Mouse (Mus musculus): ENCODE results near the gene Padi6.

The Padi6 gene

DNA sequence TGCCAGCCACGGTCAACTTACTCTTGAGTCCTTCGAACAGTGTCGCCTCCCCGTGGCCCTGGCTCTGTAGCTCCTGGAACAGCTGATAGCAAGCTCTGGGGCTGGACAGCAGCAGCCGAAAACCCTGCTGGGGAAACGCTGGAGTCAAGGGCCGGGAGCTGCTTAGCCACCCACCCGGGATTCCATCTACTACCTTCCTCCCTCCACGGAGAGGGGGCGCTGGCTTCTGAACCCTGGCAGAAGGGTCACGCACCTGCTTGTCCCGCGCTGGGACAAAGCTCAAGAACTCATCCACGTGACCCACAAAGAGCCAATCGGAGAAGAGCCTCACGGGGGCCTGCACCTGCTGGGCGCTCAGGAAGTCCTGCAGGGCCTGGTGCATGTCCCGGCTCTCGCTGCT is 7.9 kb upstream of the Padi6 start:
- no peak for DNase-seq (ENCODE audit: low read depth)

DNA sequence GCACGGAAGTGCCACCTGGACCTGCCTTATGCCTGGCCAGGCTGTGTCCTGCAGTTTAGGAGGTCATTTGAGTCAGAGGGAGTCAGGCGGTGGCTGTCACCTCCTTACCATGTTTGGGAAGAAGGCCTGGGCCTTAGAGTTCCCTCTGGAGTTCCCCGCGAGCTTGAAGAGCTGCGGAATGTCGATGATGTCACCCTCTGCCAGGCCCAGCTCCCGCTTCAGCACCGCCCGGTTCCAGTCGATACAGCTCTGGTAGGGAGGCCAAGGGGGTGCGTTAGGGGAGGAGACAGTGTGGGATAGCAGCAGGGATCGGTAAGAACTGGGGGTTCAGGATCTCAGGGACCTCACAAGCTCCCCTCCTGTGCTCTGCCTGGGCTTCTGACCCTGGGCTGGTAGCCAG is 5.5 kb upstream of the Padi6 start:
- no peak for DNase-seq (ENCODE audit: low read depth)

DNA sequence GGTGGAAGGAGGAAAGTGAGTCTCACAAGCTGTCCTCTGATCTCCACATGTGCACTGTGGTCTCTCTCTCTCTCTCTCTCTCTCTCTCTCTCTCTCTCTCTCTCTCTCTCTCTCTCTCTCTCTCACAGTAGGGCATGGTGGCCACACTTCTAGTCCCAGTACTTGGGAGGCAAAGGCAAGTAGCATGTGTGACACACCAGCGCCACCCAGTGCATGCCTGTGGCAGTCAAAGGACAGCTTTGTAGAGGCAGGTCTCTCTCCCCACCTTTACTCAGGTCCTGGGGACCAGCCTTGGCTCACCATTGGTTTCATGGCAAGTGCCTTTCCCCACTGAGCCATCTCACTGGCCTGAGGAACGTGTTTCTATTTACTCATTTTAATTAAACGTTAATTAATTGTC is 2.2 kb upstream of the Padi6 start:
- DNase-seq (ENCODE audit: low read depth) = peak; percentile 63

DNA sequence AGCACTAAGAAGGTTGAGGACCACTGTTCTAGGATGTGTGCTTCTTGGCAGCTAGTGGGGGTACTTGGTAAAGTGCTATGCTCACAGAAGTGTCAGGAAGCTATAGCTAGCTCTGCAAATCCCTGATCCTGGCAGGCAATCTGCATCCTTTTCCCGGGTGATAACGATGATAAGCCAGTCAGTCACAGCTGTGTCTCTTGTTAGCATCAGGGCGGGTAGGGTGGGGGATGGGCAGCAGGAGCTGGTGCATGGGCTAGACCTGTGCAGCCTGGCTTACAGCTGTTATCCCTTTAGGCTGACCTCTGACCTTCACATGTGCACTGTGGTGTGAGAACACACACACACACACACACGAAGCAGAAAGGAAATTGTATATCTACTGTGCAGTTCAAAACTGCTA is 643 bp upstream of the Padi6 start:
- no peak for DNase-seq (ENCODE audit: low read depth)

DNA sequence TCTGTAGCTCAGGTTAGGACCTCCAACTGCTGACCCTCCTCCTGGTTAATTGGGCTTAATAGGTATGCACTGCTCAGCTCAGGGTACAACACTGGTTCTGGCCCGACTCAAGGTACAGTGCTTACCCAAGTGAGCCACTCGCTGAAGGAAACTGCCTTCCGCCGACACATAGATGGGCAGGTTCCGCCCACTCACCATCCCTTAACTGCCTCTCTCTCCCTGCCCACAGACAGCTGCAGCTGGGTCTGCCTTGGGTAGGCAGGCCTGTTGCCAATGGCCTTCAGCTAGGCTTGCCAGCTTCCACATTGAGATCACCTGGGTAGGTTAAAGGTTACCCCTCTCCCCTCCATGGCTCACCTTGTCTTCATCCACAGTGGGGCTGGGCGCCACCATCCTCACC is 1.0 kb downstream of the Padi6 start:
- no peak for DNase-seq (ENCODE audit: low read depth)

DNA sequence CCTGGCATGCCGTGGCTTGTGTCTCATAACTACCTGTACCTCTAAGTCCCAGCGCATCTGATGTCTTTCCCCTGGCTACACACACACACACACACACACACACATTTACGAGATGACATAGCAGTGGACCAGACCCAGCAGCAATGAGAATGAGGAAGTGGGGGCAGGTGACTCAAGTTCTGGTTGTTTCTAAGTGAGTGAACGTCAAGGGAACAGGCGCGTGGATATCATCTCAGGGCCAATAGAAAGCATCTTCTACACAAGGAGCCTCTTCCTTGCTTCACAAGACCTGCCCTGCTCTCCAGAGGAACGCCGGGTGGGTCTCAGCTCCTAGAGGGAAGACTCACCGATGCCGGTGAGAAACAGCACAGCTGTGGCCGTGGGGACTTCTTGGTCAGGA is 1.8 kb downstream of the Padi6 start:
- no peak for DNase-seq (ENCODE audit: low read depth)

DNA sequence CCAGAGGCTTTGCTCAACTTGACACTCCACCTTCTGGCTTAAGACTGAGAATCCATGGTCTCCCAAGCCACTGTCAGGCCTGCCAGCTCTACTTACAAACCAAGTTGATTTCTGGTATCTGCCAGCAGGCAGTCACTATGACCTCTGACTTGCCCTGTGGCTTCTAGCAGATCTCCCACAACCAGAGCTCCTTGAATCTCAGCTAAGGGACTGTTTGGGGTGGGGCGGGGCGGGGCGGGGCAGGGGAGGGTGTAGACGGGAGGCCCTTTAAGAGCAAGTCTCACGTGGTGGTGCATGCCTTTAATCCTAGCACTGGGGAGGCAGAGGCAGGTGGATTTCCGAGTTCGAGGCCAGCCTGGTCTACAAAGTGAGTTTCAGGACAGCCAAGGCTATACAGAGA is 9.6 kb downstream of the Padi6 start:
- DNase-seq (ENCODE audit: low read depth) = peak; percentile 54

DNA sequence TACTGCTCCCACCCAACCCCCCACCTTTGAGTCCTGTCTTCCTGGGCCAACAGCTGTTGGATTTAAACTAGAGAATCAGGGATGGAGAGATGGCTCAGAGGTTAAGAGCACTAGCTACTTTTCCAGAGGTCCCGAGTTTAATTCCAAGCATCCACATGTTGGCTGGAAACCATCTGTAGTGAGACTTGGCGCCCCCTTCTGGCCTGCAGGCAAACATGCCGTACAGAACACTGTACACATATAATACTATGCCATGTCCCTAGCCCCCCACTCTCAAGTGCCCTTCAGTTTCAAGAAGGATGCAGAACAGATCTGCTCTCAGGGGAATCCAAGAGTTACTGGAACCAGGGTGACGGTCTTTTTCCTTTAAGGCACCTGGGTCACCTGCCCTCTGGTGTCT is 10.8 kb downstream of the Padi6 start:
- DNase-seq (ENCODE audit: low read depth) = no peak

DNA sequence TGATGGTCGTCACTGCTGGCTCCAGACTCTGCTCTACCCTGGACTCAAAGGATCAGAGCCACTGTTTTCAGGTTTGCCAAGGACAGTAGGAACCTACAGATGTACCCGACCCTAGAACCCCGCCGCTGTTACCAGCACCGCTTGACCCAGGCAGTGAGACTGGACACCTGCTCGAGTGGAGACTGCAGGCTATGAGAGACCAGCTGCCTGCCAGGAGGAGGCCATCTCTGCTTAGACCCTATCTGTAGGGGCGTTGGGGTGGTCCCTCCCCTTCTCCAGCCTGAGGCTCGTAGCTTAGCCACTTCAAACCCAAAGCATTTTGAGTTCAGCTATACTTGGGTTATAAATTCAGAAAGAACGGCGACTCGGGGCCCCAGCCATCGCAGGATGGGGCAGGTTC is 15.5 kb downstream of the Padi6 start:
- DNase-seq (ENCODE audit: low read depth) = no peak

DNA sequence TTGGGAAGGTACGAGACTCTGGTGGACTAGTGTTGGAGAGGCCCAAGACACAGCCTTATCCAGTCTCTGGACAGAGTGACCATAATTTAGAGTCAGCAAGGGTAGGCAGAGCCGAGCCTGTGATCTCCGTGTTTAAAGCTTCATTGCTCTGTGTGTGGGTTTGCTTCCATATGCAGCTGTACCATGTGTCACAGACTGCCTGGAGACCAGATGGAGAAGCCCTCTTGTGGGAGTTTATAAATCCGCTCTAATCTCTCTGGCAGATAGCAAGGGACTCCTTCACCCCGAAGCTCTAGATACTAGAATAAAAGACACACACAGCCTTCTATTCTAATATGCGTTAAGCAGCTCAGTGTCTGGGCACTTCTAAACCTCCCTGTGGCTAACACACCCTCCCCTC is 17.7 kb downstream of the Padi6 start:
- DNase-seq (ENCODE audit: low read depth) = no peak

DNA sequence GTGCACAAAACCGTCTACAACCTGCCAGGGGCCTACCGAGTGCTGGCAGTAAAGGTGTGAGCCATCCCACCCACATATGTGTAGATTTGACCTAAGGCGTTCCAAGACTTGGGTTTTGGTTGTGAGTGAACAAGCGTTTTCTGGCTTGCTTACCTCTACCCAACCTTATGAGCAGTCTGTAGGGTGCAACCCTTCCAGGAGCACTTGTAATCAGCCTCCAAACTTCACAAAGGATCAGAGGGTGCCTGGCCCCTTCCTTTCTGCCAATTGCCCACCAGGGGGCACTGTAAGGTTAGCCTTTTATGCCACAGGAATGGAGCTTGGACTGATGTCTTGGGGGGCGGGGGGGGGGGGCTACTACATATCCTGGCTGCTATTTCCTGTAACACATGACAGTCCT is 18.6 kb downstream of the Padi6 start:
- peak; percentile 48 for DNase-seq (ENCODE audit: low read depth)

DNA sequence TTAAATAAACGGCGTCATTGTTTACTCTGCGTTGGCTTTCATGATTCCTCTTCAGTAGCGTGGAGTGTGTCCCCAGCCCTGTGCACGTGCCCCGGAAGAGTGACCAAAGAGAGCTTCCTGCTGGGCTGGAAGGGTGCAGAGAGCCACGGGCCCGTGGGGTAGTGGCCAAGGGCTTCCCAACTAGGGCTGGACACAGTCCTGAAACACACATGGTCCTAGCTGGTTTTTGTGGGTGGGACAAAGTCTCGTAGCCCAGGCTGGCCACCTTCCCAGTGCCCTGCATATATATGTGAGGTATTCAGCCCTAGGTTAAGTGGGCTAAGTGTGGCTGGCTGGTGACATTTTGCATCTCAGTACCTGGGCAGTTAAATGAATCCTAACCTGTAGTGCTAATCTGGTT is 19.3 kb downstream of the Padi6 start:
- DNase-seq (ENCODE audit: low read depth) = no peak

DNA sequence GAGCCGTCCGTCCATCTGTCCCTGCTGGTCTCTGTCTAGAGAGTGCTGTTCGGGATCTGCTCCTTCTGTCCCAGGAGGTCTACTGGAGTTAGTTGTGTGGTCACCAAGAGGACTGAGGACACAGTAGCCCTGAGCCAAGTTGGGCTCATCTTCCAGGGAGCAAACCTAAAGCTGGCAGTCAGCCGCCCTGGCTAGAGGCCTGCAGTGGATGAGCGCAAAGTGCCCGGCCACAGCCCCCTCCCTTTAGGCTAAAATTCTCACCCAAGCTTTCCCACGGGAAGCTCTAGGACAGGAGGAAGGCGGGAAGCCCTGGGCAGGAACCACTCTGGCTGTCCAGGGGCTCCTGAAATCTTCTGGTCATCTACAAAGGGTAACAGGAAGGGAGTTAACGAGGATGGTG is 19.7 kb downstream of the Padi6 start:
- DNase-seq (ENCODE audit: low read depth) = no peak

DNA sequence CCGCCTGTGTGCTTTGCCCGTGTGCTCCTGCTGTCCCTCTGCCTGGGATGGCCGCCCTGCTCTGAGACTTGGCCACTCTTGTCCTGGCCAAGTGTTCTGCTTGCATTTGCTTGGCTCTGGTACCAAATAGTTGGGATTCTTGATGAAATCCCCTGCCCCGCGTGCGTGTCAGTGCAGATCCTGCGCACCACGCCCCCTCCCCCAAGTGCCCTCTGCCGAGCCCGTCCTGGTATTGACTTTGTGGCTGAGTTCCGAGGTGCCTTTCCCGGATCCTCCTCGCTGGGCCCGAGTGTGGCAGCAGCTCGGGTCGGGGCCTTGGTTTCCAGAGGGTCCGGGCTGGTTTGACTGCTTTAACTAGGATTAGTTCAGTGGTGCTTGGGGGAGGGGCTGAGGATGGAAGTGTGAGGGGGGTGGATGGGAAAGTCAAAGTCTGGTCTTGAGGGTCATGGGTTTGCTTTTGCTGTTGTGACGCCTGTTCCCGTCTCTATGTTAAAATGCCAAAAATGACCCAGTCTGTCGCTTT is 20.4 kb downstream of the Padi6 start:
- DNase-seq (ENCODE audit: low read depth) = no peak

DNA sequence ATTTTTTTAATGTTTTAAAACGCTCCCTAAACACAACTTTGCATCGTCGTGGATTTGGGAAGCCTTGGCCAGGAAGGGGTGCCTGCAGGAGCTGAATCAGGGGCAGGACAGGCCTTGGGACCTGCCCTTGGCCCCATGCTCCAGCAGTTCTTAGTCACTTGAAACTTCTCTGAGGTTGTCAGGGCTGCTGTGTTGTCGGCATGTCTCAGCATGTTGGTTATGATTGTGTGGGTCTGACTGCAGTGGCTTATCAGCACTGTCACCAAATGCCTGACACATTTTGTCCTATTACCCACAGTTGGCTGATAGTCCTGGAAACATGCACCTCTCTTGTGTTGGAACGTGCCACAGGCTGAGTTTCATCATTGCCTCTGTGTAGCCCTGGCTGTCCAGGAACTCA is 22.4 kb downstream of the Padi6 start:
- no peak for DNase-seq (ENCODE audit: low read depth)

DNA sequence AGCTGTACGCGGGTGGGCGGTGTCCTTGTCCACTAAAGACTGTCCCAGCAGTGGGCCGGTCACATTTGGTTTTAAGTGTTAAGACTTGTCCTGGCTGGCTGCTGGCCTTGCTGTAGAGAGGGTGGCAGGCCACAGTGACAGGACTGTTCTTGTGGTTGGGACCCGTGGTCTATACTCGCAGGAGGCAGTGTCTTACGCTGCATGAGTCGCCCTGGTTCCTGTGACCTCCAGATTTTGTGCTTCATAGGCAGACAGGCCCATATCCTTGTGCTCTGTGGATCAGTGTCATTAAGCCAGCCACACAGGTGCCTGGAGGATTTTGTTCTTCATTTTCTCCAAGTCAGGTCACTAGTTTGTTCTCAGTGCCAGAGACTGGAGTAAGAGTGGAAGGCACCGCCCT is 24.0 kb downstream of the Padi6 start:
- DNase-seq (ENCODE audit: low read depth) = no peak

DNA sequence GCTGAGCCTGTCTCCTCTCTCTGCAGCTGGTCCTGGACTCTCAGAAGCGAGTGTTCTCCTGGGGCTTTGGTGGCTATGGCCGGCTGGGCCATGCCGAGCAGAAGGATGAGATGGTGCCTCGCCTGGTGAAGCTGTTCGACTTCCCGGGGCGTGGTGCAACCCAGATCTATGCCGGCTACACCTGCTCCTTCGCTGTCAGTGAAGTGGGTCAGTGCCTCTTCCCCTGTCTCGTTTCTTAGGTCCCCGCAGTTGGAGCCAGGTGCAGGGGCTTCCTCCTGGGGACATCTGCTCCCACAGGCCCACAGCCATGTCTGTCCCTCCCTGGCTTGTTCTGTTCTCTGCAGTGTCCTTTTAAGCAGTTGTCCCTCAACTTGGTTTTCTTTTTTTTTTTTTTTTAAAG is 25.4 kb downstream of the Padi6 start:
- DNase-seq (ENCODE audit: low read depth) = no peak

DNA sequence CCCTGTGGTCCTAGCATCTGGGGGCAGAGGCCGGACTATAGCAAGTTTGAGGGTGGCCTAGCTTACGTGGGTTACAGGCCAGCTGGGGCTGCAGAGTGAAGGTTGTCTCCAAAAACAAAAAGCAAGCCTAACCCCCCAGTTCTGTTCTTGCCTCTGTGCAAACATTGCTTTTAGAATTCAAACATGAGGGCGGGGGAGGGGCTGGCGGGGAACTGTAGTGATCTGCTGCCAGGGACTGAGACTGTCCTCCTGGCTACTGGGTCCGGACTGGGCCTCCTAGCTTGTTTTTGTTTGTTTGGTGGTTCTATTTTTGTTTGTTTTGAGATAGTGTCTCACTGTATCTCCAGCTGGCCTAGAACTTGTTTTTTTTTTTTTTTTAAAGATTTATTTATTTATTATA is 27.9 kb downstream of the Padi6 start:
- DNase-seq (ENCODE audit: low read depth) = no peak

DNA sequence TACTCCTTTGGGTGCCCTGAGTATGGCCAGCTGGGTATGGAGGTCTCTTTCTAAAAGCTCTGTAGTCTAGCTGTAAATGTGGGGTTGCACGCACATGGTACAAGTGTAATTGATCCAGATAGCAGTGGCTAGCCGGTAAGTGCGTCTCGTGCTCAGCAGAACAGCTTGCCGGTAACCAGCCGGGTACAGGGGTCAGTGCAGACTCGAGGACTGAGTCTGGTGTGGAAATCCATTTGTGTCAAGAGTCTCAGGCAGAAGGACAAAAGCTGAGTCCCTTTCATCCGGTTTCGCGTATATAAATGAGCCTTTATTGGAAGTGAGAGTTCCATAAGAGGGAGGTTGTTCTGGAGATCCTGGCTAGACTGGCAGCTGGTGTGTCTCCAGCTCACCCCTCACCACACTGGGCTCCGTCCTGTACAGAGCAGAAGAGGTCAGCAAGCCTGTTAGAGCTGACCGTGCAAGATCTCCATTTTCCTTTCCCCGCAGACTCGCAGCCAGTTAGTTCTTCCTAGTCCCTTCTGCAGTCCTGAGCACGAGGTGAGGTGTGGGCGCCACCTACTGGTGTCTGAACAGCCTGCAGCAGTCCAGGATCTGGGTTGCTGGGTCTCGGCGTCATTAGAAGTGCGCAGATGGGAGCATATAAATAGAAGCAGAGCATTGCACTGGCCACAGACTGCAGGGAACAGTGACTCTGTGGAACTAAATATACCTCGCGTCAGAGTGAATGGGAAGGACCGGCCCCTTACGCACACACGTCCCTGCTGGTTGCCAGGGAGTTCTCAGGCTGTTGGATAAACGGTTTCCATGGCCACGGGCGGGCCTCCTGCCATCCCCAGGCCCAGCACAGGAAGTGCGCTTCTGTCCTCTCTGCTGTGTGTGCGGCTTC is 28.7 kb downstream of the Padi6 start:
- DNase-seq (ENCODE audit: low read depth) = no peak

DNA sequence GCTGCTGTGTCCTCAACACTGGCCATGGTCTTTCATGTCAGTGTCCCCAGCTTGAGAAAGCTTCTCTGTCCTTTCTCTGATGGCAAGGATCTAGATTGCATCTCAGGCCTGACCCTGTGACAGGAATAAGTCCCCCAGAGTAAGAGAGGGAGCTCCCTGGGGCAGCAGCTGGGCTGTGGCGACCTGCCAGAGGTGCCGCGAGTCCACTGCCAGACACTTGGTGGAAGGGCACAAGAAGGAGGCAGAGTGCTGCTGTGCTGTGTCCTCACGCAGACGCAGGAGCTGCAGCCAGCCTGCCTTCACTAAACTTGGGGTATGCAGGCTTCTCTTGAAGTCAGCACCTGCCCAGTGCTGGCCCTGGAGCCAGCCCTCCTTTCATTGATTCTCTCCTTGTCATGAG is 31.1 kb downstream of the Padi6 start:
- no peak for DNase-seq (ENCODE audit: low read depth)

DNA sequence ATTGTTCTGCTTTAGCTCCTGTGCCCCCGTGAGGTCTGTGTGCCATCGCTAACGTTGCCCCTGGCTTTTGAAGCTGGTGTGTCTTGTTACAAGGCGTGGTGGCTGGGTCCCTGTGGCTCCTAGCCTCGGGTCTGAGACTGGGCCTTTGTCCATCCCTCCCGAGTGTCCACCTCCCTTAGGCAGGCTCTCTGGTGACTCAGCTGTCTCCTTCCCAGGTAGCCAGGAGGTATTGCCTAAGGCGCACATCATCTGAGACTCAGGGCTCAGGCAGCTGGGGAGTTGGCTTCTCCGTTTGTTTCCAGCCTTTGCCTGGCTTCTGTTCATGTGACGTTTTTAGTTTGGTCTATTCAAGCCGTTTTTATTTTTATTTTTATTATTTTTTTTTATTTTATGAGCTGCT is 31.7 kb downstream of the Padi6 start:
- DNase-seq (ENCODE audit: low read depth) = no peak

DNA sequence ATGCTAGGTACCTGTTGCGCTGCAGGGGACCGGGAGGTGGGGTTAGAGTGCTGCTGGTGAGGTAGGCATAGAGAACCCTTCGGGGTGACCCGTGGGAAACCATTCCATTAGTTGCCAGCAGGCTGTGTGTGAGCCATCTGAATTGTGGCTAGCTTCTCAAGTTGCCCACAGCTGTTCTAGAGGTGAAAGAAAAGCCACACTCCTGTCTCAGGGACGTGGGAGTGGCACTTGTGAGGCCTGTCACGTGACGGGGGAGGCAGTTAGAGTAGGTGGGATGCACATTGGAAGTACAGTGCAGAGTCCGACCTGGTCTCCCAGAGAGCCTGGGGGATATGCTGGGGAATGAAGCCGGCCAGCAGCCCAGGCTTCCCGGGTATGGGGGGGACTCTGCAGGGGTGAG is 32.8 kb downstream of the Padi6 start:
- DNase-seq (ENCODE audit: low read depth) = no peak

DNA sequence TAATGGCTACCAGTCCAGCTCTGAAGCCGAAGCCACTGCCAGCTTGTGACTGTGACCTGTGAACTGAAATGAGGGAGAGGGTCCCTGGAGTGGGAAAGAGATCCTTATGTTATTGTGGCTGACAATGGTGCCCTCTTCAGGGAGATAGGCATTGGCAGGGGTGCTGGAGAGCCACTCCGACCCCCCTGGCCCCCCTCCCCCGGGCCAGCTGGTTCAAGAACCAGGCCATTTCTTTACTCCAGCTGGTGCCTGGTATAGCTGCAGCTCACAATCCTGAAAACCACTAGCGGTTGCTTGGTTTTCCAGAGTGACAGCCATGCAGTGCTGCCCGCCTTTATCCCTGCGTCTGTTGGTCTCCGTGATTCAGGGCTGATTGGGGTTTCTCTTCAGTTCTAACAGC is 33.3 kb downstream of the Padi6 start:
- DNase-seq (ENCODE audit: low read depth) = no peak

DNA sequence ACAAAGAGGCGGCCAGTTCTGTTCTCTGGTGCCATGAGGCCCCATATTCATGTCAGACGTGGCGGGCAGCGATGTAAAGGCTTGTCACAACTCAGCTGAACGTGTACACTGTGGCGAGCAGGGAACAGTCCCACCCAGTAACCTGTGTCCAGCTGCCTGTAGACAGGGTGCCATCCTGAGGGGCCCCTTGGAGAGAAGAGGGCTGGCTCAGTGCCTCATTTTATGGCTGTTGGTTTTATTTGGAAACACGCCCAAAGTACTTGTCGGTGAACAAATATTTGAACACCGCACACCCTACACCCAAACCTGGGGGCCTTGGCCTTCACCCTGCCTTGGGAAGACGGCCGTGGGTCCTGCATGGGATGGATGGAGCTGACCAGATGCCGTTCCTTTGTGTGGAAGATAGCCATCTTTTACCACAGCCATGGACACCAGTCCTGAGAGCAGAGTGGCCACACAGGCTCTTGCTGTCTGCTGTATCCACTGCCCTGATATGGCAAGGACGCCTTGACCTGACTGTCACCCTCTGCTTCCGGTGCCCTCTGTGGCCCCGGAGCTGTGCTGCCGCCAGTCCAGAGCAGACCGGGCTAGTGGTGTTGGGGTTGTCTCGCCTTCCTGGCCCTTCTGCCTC is 34.0 kb downstream of the Padi6 start:
- no peak for DNase-seq (ENCODE audit: low read depth)
